Mouse (Mus musculus): ENCODE results near the gene Gm17689. TPM values are rescaled to one million over a fixed set of nuclear protein-coding genes. Genes with fewer than 3 reads are reported as not detected.

Gm17689 gene
- not detected for total RNA-seq (2021)

- DNase-seq = no peak
Measured at GRCm38 (mm10) chr9:36582535-36582934, at the start of gene Gm17689. Gm17689 (minus strand) TSS chr9:36582635.

- no peak for DNase-seq
Measured at GRCm38 (mm10) chr9:36541863-36542262, 40.6 kb downstream of the Gm17689 start, which contains the start of gene Gm5615. Gm5615 (minus strand) TSS chr9:36541963.

Other genes starting within 250 kb of the Gm17689 start
- gene Gm7257, start 150.8 kb downstream of the Gm17689 start, total RNA-seq (2021) = not detected
- gene Gm9513, start 107.0 kb downstream of the Gm17689 start, total RNA-seq (2021) = not detected
- gene Gm5615, start 40.7 kb downstream of the Gm17689 start, total RNA-seq (2021) = not detected
- not detected for gene A630095E13Rik, start 60.7 kb upstream of the Gm17689 start, total RNA-seq (2021)
- not detected for gene Acrv1, start 110.6 kb upstream of the Gm17689 start, total RNA-seq (2021)
- 10 to 100 TPM; 13.6 to 16.7 TPM for gene Chek1, start 144.4 kb upstream of the Gm17689 start, total RNA-seq (2021)
- gene Stt3a, start 185.0 kb upstream of the Gm17689 start, total RNA-seq (2021) = 100 to 1,000 TPM; 122 to 131 TPM
- 10 to 100 TPM; 94.2 to 97.9 TPM for gene Ei24, start 214.8 kb upstream of the Gm17689 start, total RNA-seq (2021)
- gene Fez1, start 239.2 kb upstream of the Gm17689 start, total RNA-seq (2021) = 1 to 10 TPM in 1 of 2 experiments, under 1 TPM in 1; 0.91 to 1.4 TPM

Data from heart, postnatal 4 days (tissue).